Mouse (Mus musculus) cerebellum, adult 2 months (tissue): Measurements from ENCODE around the gene Rlim.

Source experiments
- CTCF ChIP-seq: fragments of 200-500 bp; IDR thresholded peaks from 2 replicates; pipeline ENCODE4 v1.5.1; 2011; ENCODE audit warnings: low read depth, mild to moderate bottlenecking, control low read depth, low read length, moderate library complexity, borderline replicate concordance; ENCODE audit not compliant: insufficient read depth
- POLR2A ChIP-seq: fragments of 200-500 bp; IDR thresholded peaks from 2 replicates; pipeline ENCODE4 v1.6.1; 2011; ENCODE audit warnings: low read length, control low read depth, borderline replicate concordance; ENCODE audit not compliant: insufficient read depth

DNA sequence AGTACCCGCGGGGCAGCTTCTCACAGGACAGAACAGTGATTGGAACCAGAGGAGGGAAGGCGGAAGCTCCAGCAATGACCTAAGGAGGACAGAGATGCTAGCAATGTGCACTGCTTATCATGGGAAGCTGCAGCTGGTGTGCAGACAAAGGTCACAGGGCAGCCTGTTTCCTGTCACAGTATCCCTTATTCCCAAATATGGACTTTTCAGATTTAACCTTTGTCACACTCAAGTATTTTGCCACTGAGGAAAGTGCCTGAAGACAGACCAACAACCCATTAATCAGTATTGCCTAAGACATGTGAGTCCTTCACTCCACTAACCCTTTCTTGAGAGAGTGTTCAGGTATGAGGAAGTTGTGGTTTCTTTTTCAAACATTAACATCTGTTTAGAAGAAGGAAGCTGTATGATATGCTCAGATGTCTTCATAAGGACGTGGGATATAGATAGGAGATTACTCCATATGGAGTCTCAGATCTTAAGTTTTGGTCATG lies 32.3 kb upstream of the Rlim start:
- TF ChIP-seq CTCF, result no peak
- TF ChIP-seq POLR2A, result no peak
